Mouse (Mus musculus) heart, embryonic 12.5 days (tissue): ENCODE measurements around the gene Mtmr1. TPM values are rescaled to one million over a fixed set of nuclear protein-coding genes. Genes with fewer than 3 reads are reported as not detected.
"Not testable (repeated sequence)": the region's sequence is repeated elsewhere in the genome, so short reads cannot be mapped to it uniquely, and the experiment has no call there.

ENCODE experiments used
- ATAC-seq: fragments of 200-750 bp; cut with Nextera tagmentation; 2 replicates; pipeline ENCODE4 v1.8.0; 2017; ENCODE audit warnings: moderate TSS enrichment, moderate library complexity; ENCODE audit not compliant: insufficient number of reproducible peaks, low FRiP score
- H3K27ac ChIP-seq: fragments of 300-500 bp; sonication (generic); 2 replicates; pipeline ENCODE4 v1.5.1; 2016; ENCODE audit warnings: mild to moderate bottlenecking, moderate library complexity; ENCODE audit not compliant: poor library complexity, severe bottlenecking
- H3K27me3 ChIP-seq: fragments of 300-500 bp; sonication (generic); replicated peaks from 2 replicates; pipeline ENCODE4 v1.6.1; 2016; ENCODE audit warnings: mild to moderate bottlenecking, moderate library complexity
- H3K36me3 ChIP-seq: fragments of 300-500 bp; sonication (generic); 2 replicates; pipeline ENCODE4 v1.6.1; 2016; ENCODE audit warnings: mild to moderate bottlenecking, moderate library complexity
- H3K4me1 ChIP-seq: fragments of 300-500 bp; sonication (generic); replicated peaks from 2 replicates; pipeline ENCODE4 v1.6.1; 2016; ENCODE audit warnings: mild to moderate bottlenecking
- H3K4me2 ChIP-seq: fragments of 300-500 bp; sonication (generic); 2 replicates; pipeline ENCODE4 v1.6.1; 2016; ENCODE audit warnings: mild to moderate bottlenecking, moderate library complexity
- H3K4me3 ChIP-seq: fragments of 300-500 bp; sonication (generic); 2 replicates; pipeline ENCODE4 v1.5.1; 2016; ENCODE audit warnings: mild to moderate bottlenecking
- H3K9ac ChIP-seq: fragments of 300-500 bp; sonication (generic); 2 replicates; pipeline ENCODE4 v1.6.1; 2016; ENCODE audit warnings: mild to moderate bottlenecking, moderate library complexity
- H3K9me3 ChIP-seq: fragments of 300-500 bp; sonication (generic); replicated peaks from 2 replicates; pipeline ENCODE4 v1.6.1; 2016; ENCODE audit warnings: mild to moderate bottlenecking, moderate library complexity
- WGBS: fragments of 180-500 bp; shearing (Covaris S2); methylation state at CpG from one replicate; pipeline ENCODE4 v1.1.7; 2016; 5-methylcytosine and 5-hydroxymethylcytosine counted together
- polyA plus RNA-seq: library from polyadenylated mRNA; unstranded; fragments of >200 nt; fragmentation: Nextera tagmentation; extraction: Ambion mirVana; gene quantifications from 2 replicates; pipeline ENCODE4 v1.2.1, GENCODE M21; 2016

Mtmr1 gene
- polyA plus RNA-seq, result 12.8 and 15.7 TPM in 2 replicates

- ATAC-seq, result peak; percentile 97
- peak within 1 kb of the TSS; percentile 73 for H3K4me2 ChIP-seq
- H3K9me3 ChIP-seq, result peaks cover 4% of the 10 kb centered on the region; the same call in 1 of the 2 replicates
- no peaks in the 10 kb centered on the region for H3K4me1 ChIP-seq
- WGBS, result 29% methylated on average over 30 of the region's 47 CpGs
- H3K27ac ChIP-seq, result peak within 1 kb of the TSS; percentile 77; the same call in 1 of the 2 replicates
- H3K9ac ChIP-seq, result peak within 1 kb of the TSS; percentile 84
- no peaks in the 10 kb centered on the region for H3K36me3 ChIP-seq
- no peaks in the 10 kb centered on the region for H3K27me3 ChIP-seq
- H3K4me3 ChIP-seq, result peak within 1 kb of the TSS; percentile 80
Measured at GRCm38 (mm10) chrX:71364554-71364991, at the start of gene Mtmr1. Gene Mtmr1 (plus strand): TSS chrX:71364760.

GRCm38 (mm10) chrX:71352033-71352432, 12.5 kb upstream of the Mtmr1 start:
- Histone ChIP-seq H3K9ac (no peak overlapping the region), H3K9me3 (no peaks in the 10 kb centered on the region), H3K27me3 (no peaks in the 10 kb centered on the region), H3K4me3 (no peak overlapping the region), H3K4me1 (no peaks in the 10 kb centered on the region), H3K27ac (no peak overlapping the region), H3K4me2 (no peak overlapping the region), H3K36me3 (no peaks in the 10 kb centered on the region)
- 74% methylated on average over 1 of the region's 1 CpGs for WGBS
- no peak for ATAC-seq

GRCm38 (mm10) chrX:71355331-71355730, 9.2 kb upstream of the Mtmr1 start:
- H3K4me3 ChIP-seq, result no peak overlapping the region
- H3K4me1 ChIP-seq, result no peaks in the 10 kb centered on the region
- H3K36me3 ChIP-seq, result no peaks in the 10 kb centered on the region
- no peak for ATAC-seq
- no peak overlapping the region for H3K27ac ChIP-seq
- no peak overlapping the region for H3K9ac ChIP-seq
- H3K4me2 ChIP-seq, result no peak overlapping the region
- no peaks in the 10 kb centered on the region for H3K27me3 ChIP-seq
- H3K9me3 ChIP-seq, result no peaks in the 10 kb centered on the region
- WGBS, result 39% methylated on average over 1 of the region's 1 CpGs

GRCm38 (mm10) chrX:71361793-71362192, 2.8 kb upstream of the Mtmr1 start:
- not testable (repeated sequence) for H3K4me3 ChIP-seq, H3K36me3 ChIP-seq, ATAC-seq, H3K27me3 ChIP-seq, H3K27ac ChIP-seq, H3K4me1 ChIP-seq, H3K9me3 ChIP-seq, H3K9ac ChIP-seq, H3K4me2 ChIP-seq
- 85% methylated on average over 10 of the region's 10 CpGs for WGBS

- WGBS, result 56% methylated on average over 5 of the region's 5 CpGs
- H3K9ac ChIP-seq, result no peak overlapping the region
- ATAC-seq, result no peak
- H3K4me3 ChIP-seq, result peak overlapping the region; percentile 80
- no peak overlapping the region for H3K27ac ChIP-seq
- H3K4me1 ChIP-seq, result no peaks in the 10 kb centered on the region
- peak overlapping the region; percentile 73 for H3K4me2 ChIP-seq
- no peaks in the 10 kb centered on the region for H3K27me3 ChIP-seq
- peaks cover 4% of the 10 kb centered on the region; the same call in 1 of the 2 replicates for H3K9me3 ChIP-seq
- no peaks in the 10 kb centered on the region for H3K36me3 ChIP-seq
Measured at GRCm38 (mm10) chrX:71364062-71364461, 498 bp upstream of the Mtmr1 start.

GRCm38 (mm10) chrX:71365011-71365410, 451 bp downstream of the Mtmr1 start:
- ATAC-seq, result peak; percentile 64
- H3K4me1 ChIP-seq, result no peaks in the 10 kb centered on the region
- peaks cover 4% of the 10 kb centered on the region; the same call in 1 of the 2 replicates for H3K9me3 ChIP-seq
- H3K9ac ChIP-seq, result peak overlapping the region; percentile 84
- peak overlapping the region; percentile 73 for H3K4me2 ChIP-seq
- H3K36me3 ChIP-seq, result no peaks in the 10 kb centered on the region
- peak overlapping the region; percentile 80 for H3K4me3 ChIP-seq
- H3K27me3 ChIP-seq, result no peaks in the 10 kb centered on the region
- 34% methylated on average over 16 of the region's 20 CpGs for WGBS
- H3K27ac ChIP-seq, result peak overlapping the region; percentile 77; the same call in 1 of the 2 replicates

GRCm38 (mm10) chrX:71365510-71365909, 950 bp downstream of the Mtmr1 start:
- Histone ChIP-seq H3K36me3 (no peaks in the 10 kb centered on the region), H3K27me3 (no peaks in the 10 kb centered on the region), H3K4me1 (no peaks in the 10 kb centered on the region), H3K9me3 (peaks cover 4% of the 10 kb centered on the region; the same call in 1 of the 2 replicates), H3K27ac (no peak overlapping the region), H3K4me2 (peak overlapping the region; percentile 73), H3K9ac (peak overlapping the region; percentile 84), H3K4me3 (peak overlapping the region; percentile 80)
- no peak for ATAC-seq
- WGBS, result 58% methylated on average over 3 of the region's 3 CpGs

GRCm38 (mm10) chrX:71366973-71367372, 2.4 kb downstream of the Mtmr1 start:
- H3K4me2 ChIP-seq, result no peak overlapping the region
- no peaks in the 10 kb centered on the region for H3K36me3 ChIP-seq
- H3K27me3 ChIP-seq, result no peaks in the 10 kb centered on the region
- no peak for ATAC-seq
- peaks cover 4% of the 10 kb centered on the region; the same call in 1 of the 2 replicates for H3K9me3 ChIP-seq
- H3K4me3 ChIP-seq, result no peak overlapping the region
- no peak overlapping the region for H3K27ac ChIP-seq
- no peak overlapping the region for H3K9ac ChIP-seq
- H3K4me1 ChIP-seq, result no peaks in the 10 kb centered on the region

GRCm38 (mm10) chrX:71376781-71377180, 12.2 kb downstream of the Mtmr1 start:
- Histone ChIP-seq H3K27ac (no peak overlapping the region), H3K4me3 (no peak overlapping the region), H3K9me3 (no peaks in the 10 kb centered on the region), H3K27me3 (no peaks in the 10 kb centered on the region), H3K4me2 (no peak overlapping the region), H3K4me1 (no peaks in the 10 kb centered on the region), H3K9ac (no peak overlapping the region), H3K36me3 (no peaks in the 10 kb centered on the region)
- ATAC-seq, result no peak
- WGBS, result 92% methylated on average over 1 of the region's 1 CpGs

- Histone ChIP-seq H3K27me3 (no peaks in the 10 kb centered on the region), H3K9me3 (no peaks in the 10 kb centered on the region), H3K4me3 (no peak overlapping the region), H3K27ac (no peak overlapping the region), H3K4me2 (no peak overlapping the region), H3K36me3 (no peaks in the 10 kb centered on the region), H3K9ac (no peak overlapping the region), H3K4me1 (no peaks in the 10 kb centered on the region)
- ATAC-seq, result no peak
- WGBS, result 82% methylated on average over 2 of the region's 2 CpGs
Measured at GRCm38 (mm10) chrX:71378435-71378834, 13.9 kb downstream of the Mtmr1 start.

- whole genome bisulfite sequencing, result 29% methylated on average over 5 of the region's 5 CpGs
- Histone ChIP-seq H3K4me3 (no peak overlapping the region), H3K4me2 (no peak overlapping the region), H3K36me3 (no peaks in the 10 kb centered on the region), H3K27ac (no peak overlapping the region), H3K4me1 (no peaks in the 10 kb centered on the region), H3K27me3 (no peaks in the 10 kb centered on the region), H3K9ac (no peak overlapping the region), H3K9me3 (no peaks in the 10 kb centered on the region)
- no peak for ATAC-seq
Measured at GRCm38 (mm10) chrX:71381571-71381970, 17.0 kb downstream of the Mtmr1 start.

GRCm38 (mm10) chrX:71396326-71396725, 31.8 kb downstream of the Mtmr1 start:
- Histone ChIP-seq H3K9me3 (no peaks in the 10 kb centered on the region), H3K27ac (no peak overlapping the region), H3K4me1 (no peaks in the 10 kb centered on the region), H3K4me2 (no peak overlapping the region), H3K4me3 (no peak overlapping the region), H3K9ac (no peak overlapping the region), H3K36me3 (peaks cover 8% of the 10 kb centered on the region; the same call in 1 of the 2 replicates), H3K27me3 (no peaks in the 10 kb centered on the region)
- ATAC-seq, result no peak
- WGBS, result 68% methylated on average over 4 of the region's 4 CpGs
